In the genomic region with DNA sequence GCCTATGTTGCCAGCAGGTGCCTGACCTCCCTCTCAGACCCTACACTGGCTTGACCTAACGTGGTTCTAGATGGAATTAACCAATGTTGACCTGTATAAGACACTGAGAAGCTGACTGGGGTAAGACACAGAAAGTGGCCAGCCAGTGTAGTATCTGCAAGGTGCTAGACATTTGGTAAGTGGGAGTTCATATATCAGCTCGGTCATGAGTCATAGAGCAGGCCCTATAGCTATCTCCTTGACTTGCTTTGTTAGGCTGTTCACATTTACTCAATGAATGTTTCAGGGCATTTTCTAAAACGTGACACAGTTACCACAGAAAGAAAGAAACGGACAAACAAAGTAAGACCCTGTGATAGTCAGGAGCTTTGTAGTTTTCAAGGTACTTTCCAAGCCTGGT, we compare ENCODE assay signal across 22 mouse cellular contexts. TPM values are rescaled to one million over a fixed set of nuclear protein-coding genes. Genes with fewer than 3 reads are reported as not detected.
DNase-seq lines count a peak whose midpoint lies in the region; ATAC-seq and TF ChIP-seq lines count a peak whose summit lies in the region.
"Had no signal": no experiment of that assay in that cellular context is flagged by ENCODE, and none has a peak within 500 bp of the region (broad histone marks: within the 10 kb centered on the region; RNA-seq: fewer than 3 reads in every experiment).

No protein-coding gene starts in this region.

- no peak for ATAC-seq in midbrain, embryonic 11.5 days (ENCODE audit: low FRiP score)
- ATAC-seq in midbrain, embryonic 13.5 days: no peak
- ATAC-seq in neural tube, embryonic 15.5 days (ENCODE audit: low FRiP score): no peak
- ATAC-seq: activated CD4-positive, CD25-positive, alpha-beta regulatory T cell, adult 4 months; CD4-positive, CD25-positive, alpha-beta regulatory T cell, adult 4 months; forebrain, embryonic 13.5 days; forebrain, embryonic 15.5 days; forebrain, postnatal 0 days had no signal

- no peaks in the 10 kb centered on the region for H3K36me3 ChIP-seq in midbrain, embryonic 11.5 days (ENCODE audit: control insufficient read depth, insufficient read depth, low read length)
- no peaks in the 10 kb centered on the region for H3K36me3 ChIP-seq in midbrain, embryonic 13.5 days
- no peaks in the 10 kb centered on the region for H3K36me3 ChIP-seq in CH12.LX (replicated peaks in 1 of 2; ENCODE audit: control insufficient read depth in 1 of 2, insufficient read depth in 1 of 2, low read length in 1 of 2)
- no peaks in the 10 kb centered on the region for H3K36me3 ChIP-seq in neural tube, embryonic 15.5 days
- H3K36me3 ChIP-seq: embryonic facial prominence, embryonic 10.5 days; embryonic facial prominence, embryonic 12.5 days; forebrain, embryonic 15.5 days had no signal

- TF ChIP-seq EP300 in CH12.LX (IDR thresholded peaks at IDR 0.05; ENCODE audit: low read length): no peak

- no peaks in the 10 kb centered on the region for H3K79me2 ChIP-seq in CH12.LX (replicated peaks; ENCODE audit: control insufficient read depth, extremely low read depth, insufficient read depth, poor library complexity, severe bottlenecking)

- H3K4me2 ChIP-seq in midbrain, embryonic 11.5 days: no peak overlapping the region
- no peak overlapping the region for H3K4me2 ChIP-seq in midbrain, embryonic 13.5 days (replicated peaks)
- H3K4me2 ChIP-seq in CH12.LX (ENCODE audit: insufficient read depth, low read depth, poor library complexity, severe bottlenecking): no peak overlapping the region
- no peak overlapping the region for H3K4me2 ChIP-seq in neural tube, embryonic 15.5 days
- H3K4me2 ChIP-seq: embryonic facial prominence, embryonic 12.5 days; forebrain, embryonic 13.5 days; forebrain, embryonic 15.5 days had no signal

- in situ Hi-C loops in CH12.LX (cut with MboI; ENCODE audit: low pct_ligation_motif_present, low pct_unique_long_range_greater_than_20kb, low sequenced_read_pairs): no loop called here

- DNase-seq in midbrain, embryonic 11.5 days (ENCODE audit: low spot score, missing footprints): peak; percentile 82
- DNase-seq in CH12.LX (ENCODE audit: extremely low read depth): no peak
- no peak for DNase-seq in cerebellum, adult 2 months
- DNase-seq: adrenal gland, adult 8-10 months; adrenal gland, postnatal 14 days; adrenal gland, postnatal 36 days; B cell, adult 2 months; cerebellum, adult 11 months; cerebellum, adult 18-20 months; cerebellum, adult 9-10 months; cerebellum, postnatal 10 days; cerebellum, postnatal 25 days; forebrain, postnatal 0 days had no signal

- H3K27ac ChIP-seq in midbrain, embryonic 11.5 days (ENCODE audit: low read depth, low read length): no peak overlapping the region
- H3K27ac ChIP-seq in midbrain, embryonic 13.5 days: no peak overlapping the region
- no peak overlapping the region for H3K27ac ChIP-seq in CH12.LX (ENCODE audit: insufficient read depth, low read depth)
- peak overlapping the region; percentile 25; the same call in 1 of the 2 replicates for H3K27ac ChIP-seq in bone marrow, adult 2 months (ENCODE audit: control insufficient read depth, insufficient read depth, low read depth, low read length, poor library complexity)
- no peak overlapping the region for H3K27ac ChIP-seq in cerebellum, adult 2 months (ENCODE audit: insufficient read depth, low read length)
- no peak overlapping the region for H3K27ac ChIP-seq in neural tube, embryonic 15.5 days (replicated peaks)
- H3K27ac ChIP-seq: embryonic facial prominence, embryonic 10.5 days; embryonic facial prominence, embryonic 12.5 days; forebrain, embryonic 13.5 days; forebrain, embryonic 15.5 days had no signal

- H3K27me3 ChIP-seq in midbrain, embryonic 11.5 days (ENCODE audit: control insufficient read depth, insufficient read depth, low read length): no peaks in the 10 kb centered on the region
- H3K27me3 ChIP-seq in midbrain, embryonic 13.5 days: no peaks in the 10 kb centered on the region
- H3K27me3 ChIP-seq in CH12.LX (replicated peaks): no peaks in the 10 kb centered on the region
- no peaks in the 10 kb centered on the region for H3K27me3 ChIP-seq in cerebellum, adult 2 months (ENCODE audit: control insufficient read depth, insufficient read depth, low read length)
- H3K27me3 ChIP-seq in neural tube, embryonic 15.5 days (replicated peaks): no peaks in the 10 kb centered on the region
- H3K27me3 ChIP-seq: embryonic facial prominence, embryonic 12.5 days; forebrain, embryonic 13.5 days; forebrain, embryonic 15.5 days had no signal

- H3K4me3 ChIP-seq in midbrain, embryonic 11.5 days (ENCODE audit: low read depth, low read length): no peak overlapping the region
- H3K4me3 ChIP-seq in midbrain, embryonic 13.5 days (replicated peaks): no peak overlapping the region
- H3K4me3 ChIP-seq in CH12.LX (replicated peaks in 1 of 3; ENCODE audit: low read depth in 2 of 3, low read length in 2 of 3, poor library complexity in 1 of 3): no peak overlapping the region
- no peak overlapping the region for H3K4me3 ChIP-seq in bone marrow, adult 2 months (replicated peaks; ENCODE audit: control insufficient read depth, low read depth, low read length)
- H3K4me3 ChIP-seq in cerebellum, adult 2 months (replicated peaks; ENCODE audit: insufficient read depth, low read depth, low read length): no peak overlapping the region
- H3K4me3 ChIP-seq in neural tube, embryonic 15.5 days (replicated peaks): no peak overlapping the region
- H3K4me3 ChIP-seq: embryonic facial prominence, embryonic 10.5 days; embryonic facial prominence, embryonic 12.5 days; forebrain, embryonic 13.5 days; forebrain, embryonic 15.5 days had no signal

- dilution Hi-C loops in CH12.LX (cut with MboI; ENCODE audit: extremely low pct_ligation_motif_present, extremely low pct_unique_long_range_greater_than_20kb, low sequenced_read_pairs): no loop called here

- H3K9me3 ChIP-seq in midbrain, embryonic 11.5 days (ENCODE audit: control insufficient read depth, low read length): no peaks in the 10 kb centered on the region
- H3K9me3 ChIP-seq in midbrain, embryonic 13.5 days: no peaks in the 10 kb centered on the region
- H3K9me3 ChIP-seq in CH12.LX (replicated peaks; ENCODE audit: low read length): no peaks in the 10 kb centered on the region
- H3K9me3 ChIP-seq in neural tube, embryonic 15.5 days (replicated peaks): no peaks in the 10 kb centered on the region
- H3K9me3 ChIP-seq: embryonic facial prominence, embryonic 10.5 days; embryonic facial prominence, embryonic 12.5 days; forebrain, embryonic 13.5 days; forebrain, embryonic 15.5 days had no signal

- TF ChIP-seq POLR2A in CH12.LX (IDR thresholded peaks at IDR 0.05; ENCODE audit: low read depth, low read length): no peak
- no peak for TF ChIP-seq POLR2A in bone marrow, adult 2 months (IDR thresholded peaks at IDR 0.05; ENCODE audit: borderline replicate concordance, control insufficient read depth, low read depth, low read length)
- no peak for TF ChIP-seq POLR2A in cerebellum, adult 2 months (IDR thresholded peaks at IDR 0.05; ENCODE audit: borderline replicate concordance, insufficient read depth, low read length)

- WGBS in midbrain, embryonic 11.5 days: 85% methylated on average over 4 of the region's 4 CpGs
- 86% methylated on average over 4 of the region's 4 CpGs for WGBS in midbrain, embryonic 13.5 days
- WGBS in bone marrow, adult 2 months: 62% methylated on average over 4 of the region's 4 CpGs
- 85% methylated on average over 4 of the region's 4 CpGs for WGBS in cerebellum, adult 2 months
- WGBS in neural tube, embryonic 15.5 days: 90% methylated on average over 4 of the region's 4 CpGs

- no peaks in the 10 kb centered on the region for H3K4me1 ChIP-seq in midbrain, embryonic 11.5 days (ENCODE audit: control insufficient read depth, insufficient read depth, low read length)
- H3K4me1 ChIP-seq in midbrain, embryonic 13.5 days (replicated peaks): 0 out of 2 replicates have a peak, but pooled peaks cover 3% of the 10 kb centered on the region
- H3K4me1 ChIP-seq in CH12.LX (ENCODE audit: control insufficient read depth in 1 of 2, insufficient read depth in 2 of 2): peaks cover 8 to 38% of the 10 kb centered on the region in 2 experiments
- H3K4me1 ChIP-seq in bone marrow, adult 2 months (ENCODE audit: control insufficient read depth, insufficient read depth, low read length): peaks cover 3% of the 10 kb centered on the region; the same call in 1 of the 2 replicates
- no peaks in the 10 kb centered on the region for H3K4me1 ChIP-seq in cerebellum, adult 2 months (ENCODE audit: control insufficient read depth, insufficient read depth, low read length)
- H3K4me1 ChIP-seq in neural tube, embryonic 15.5 days: 0 out of 2 replicates have a peak, but pooled peaks cover 5% of the 10 kb centered on the region
- H3K4me1 ChIP-seq: forebrain, embryonic 13.5 days; forebrain, embryonic 15.5 days had no signal

- TF ChIP-seq RAD21 in CH12.LX (IDR thresholded peaks at IDR 0.05; ENCODE audit: low read depth, low read length): no peak

- H3K9ac ChIP-seq in midbrain, embryonic 11.5 days (ENCODE audit: low read length): no peak overlapping the region
- no peak overlapping the region for H3K9ac ChIP-seq in midbrain, embryonic 13.5 days (replicated peaks)
- no peak overlapping the region for H3K9ac ChIP-seq in CH12.LX (ENCODE audit: insufficient read depth, low read depth)
- H3K9ac ChIP-seq in neural tube, embryonic 15.5 days (replicated peaks): no peak overlapping the region
- H3K9ac ChIP-seq: embryonic facial prominence, embryonic 12.5 days; forebrain, embryonic 13.5 days; forebrain, embryonic 15.5 days; forebrain, postnatal 0 days had no signal

- TF ChIP-seq CTCF in CH12.LX (conservative IDR thresholded peaks at IDR 0.05 in 1 of 2, IDR thresholded peaks at IDR 0.05 in 1 of 2; ENCODE audit: low read depth in 2 of 2, low read length in 2 of 2): no peak
- no peak for TF ChIP-seq CTCF in bone marrow, adult 2 months (IDR thresholded peaks at IDR 0.05; ENCODE audit: control insufficient read depth, insufficient read depth, low read length)
- TF ChIP-seq CTCF in cerebellum, adult 2 months (IDR thresholded peaks at IDR 0.05; ENCODE audit: borderline replicate concordance, insufficient read depth, low read depth, low read length): no peak

RNA-seq across cellular contexts. Expression of a gene that starts 27.1 kb away (rescaled TPM):
- 5.2 and 5.4 TPM in 2 replicates for polyA plus RNA-seq in midbrain, embryonic 11.5 days (2014; fragmentation: Nextera tagmentation; extraction: Ambion mirVana)
- 10.7 and 11.1 TPM in 2 replicates for polyA plus RNA-seq in midbrain, embryonic 13.5 days (2015; fragmentation: Nextera tagmentation; extraction: Ambion mirVana)
- 36.8 and 45.3 TPM in 2 replicates for total RNA-seq in CH12.LX (2012; rRNA removed)
- 23.4 and 24.2 TPM in 2 replicates for total RNA-seq in CH12.LX (2014; rRNA removed)
- 46.1 and 47.6 TPM in 2 replicates for polyA plus RNA-seq in CH12.LX (2012; ENCODE audit: insufficient read length, low read depth)
- 43.0 and 58.1 TPM in 2 replicates for polyA plus RNA-seq in bone marrow, adult 2 months (2011; ENCODE audit: insufficient read depth, insufficient read length, low replicate concordance, missing spikeins)
- 46.6 and 53.2 TPM in 2 replicates for polyA plus RNA-seq in cerebellum, adult 2 months (2012; rRNA removed)
- 16.8 and 19.8 TPM in 2 replicates for polyA plus RNA-seq in neural tube, embryonic 15.5 days (2015; fragmentation: Nextera tagmentation; extraction: Ambion mirVana)

RNA-seq across cellular contexts. Expression of a gene that starts 39.9 kb away (rescaled TPM):
- 1.9 and 2.0 TPM in 2 replicates for polyA plus RNA-seq in midbrain, embryonic 11.5 days (2014; fragmentation: Nextera tagmentation; extraction: Ambion mirVana)
- 2.2 and 2.5 TPM in 2 replicates for polyA plus RNA-seq in midbrain, embryonic 13.5 days (2015; fragmentation: Nextera tagmentation; extraction: Ambion mirVana)
- total RNA-seq in CH12.LX (2012; rRNA removed): 8.4 and 10.6 TPM in 2 replicates
- 3.9 and 4.2 TPM in 2 replicates for total RNA-seq in CH12.LX (2014; rRNA removed)
- 13.5 and 14.4 TPM in 2 replicates for polyA plus RNA-seq in CH12.LX (2012; ENCODE audit: insufficient read length, low read depth)
- 11.4 and 18.1 TPM in 2 replicates for polyA plus RNA-seq in bone marrow, adult 2 months (2011; ENCODE audit: insufficient read depth, insufficient read length, low replicate concordance, missing spikeins)
- polyA plus RNA-seq in cerebellum, adult 2 months (2012; rRNA removed): 31.8 and 34.1 TPM in 2 replicates
- polyA plus RNA-seq in neural tube, embryonic 15.5 days (2015; fragmentation: Nextera tagmentation; extraction: Ambion mirVana): 4.1 and 5.3 TPM in 2 replicates
